Mouse (Mus musculus): Measurements from ENCODE around the gene Ip6k2. TPM values are rescaled to one million over a fixed set of nuclear protein-coding genes. Genes with fewer than 3 reads are reported as not detected.

Gene Ip6k2
- polyA plus RNA-seq (2016; fragmentation: Nextera tagmentation; extraction: Ambion mirVana) = 48.1 and 63.9 TPM in 2 replicates

DNA sequence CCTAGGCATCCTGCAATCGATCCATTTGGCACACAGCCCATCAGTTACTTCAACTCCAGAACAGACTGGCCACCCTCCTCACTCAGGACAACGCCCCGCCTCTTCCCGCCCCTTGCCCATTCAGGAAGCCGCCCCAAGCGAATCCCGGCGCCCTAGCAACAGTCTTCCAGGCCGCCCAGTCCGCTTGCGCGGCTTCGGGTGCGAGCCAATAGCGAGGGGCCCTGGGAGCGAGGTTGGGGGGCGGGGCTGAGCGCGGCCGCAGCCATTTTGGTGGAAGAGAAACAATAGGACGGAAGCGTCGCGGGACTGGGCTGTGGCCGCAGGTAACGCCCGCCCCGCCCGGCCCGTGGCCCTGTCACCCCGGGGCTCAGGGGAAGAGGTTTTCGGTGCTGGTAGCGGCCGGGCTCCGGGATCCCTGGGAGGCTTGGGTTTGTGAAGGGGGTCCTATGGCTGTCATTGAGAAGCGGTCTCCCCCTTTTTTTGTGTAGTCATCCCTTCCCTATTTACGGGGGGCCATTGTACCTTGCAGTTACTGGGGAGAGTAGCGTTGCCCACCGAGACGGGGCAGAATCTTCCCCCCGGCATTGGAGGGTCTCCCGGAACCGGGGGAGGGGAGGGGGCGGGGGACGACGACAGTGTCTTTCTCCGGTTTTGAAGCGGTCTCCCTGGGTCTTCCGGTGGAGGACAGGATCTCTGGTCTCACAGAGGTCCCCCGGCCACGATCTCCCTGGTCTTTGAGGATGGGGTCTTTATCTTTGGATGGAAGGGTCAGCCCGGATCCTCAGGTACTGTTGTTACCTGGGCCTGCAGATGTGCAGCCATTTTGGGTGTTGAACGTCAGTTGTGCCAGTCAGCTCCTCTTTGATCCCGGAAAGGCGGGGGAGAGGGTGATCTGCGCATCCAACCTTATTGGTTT is at the start of gene Ip6k2:
Gene Ip6k2, plus strand, starts transcription at position 249 of the 916 bp plus-strand sequence.
- no peaks in the 10 kb centered on the region for H3K27me3 ChIP-seq (ENCODE audit: insufficient read depth, poor library complexity, severe bottlenecking)
- peak; percentile 99 for DNase-seq (ENCODE audit: low spot score)
- peak within 1 kb of the TSS; percentile 99 for H3K27ac ChIP-seq
- H3K9me3 ChIP-seq = no peaks in the 10 kb centered on the region
- WGBS = under 1% methylated on average over 56 of the region's 56 CpGs
- H3K4me3 ChIP-seq = peak within 1 kb of the TSS; percentile 96
- 0 out of 2 replicates have a peak, but pooled peaks cover 16% of the 10 kb centered on the region for H3K36me3 ChIP-seq
- peaks cover 48% of the 10 kb centered on the region for H3K4me1 ChIP-seq

GRCm38 (mm10) chr9:108734626-108735025 is 49.0 kb upstream of the Ip6k2 start:
- no peaks in the 10 kb centered on the region for H3K9me3 ChIP-seq
- H3K27me3 ChIP-seq (ENCODE audit: insufficient read depth, poor library complexity, severe bottlenecking) = no peaks in the 10 kb centered on the region
- H3K4me1 ChIP-seq = no peaks in the 10 kb centered on the region
- no peak overlapping the region for H3K4me3 ChIP-seq
- peaks cover 16% of the 10 kb centered on the region; the same call in 1 of the 2 replicates for H3K36me3 ChIP-seq
- no peak for DNase-seq (ENCODE audit: low spot score)
- H3K27ac ChIP-seq = no peak overlapping the region

GRCm38 (mm10) chr9:108739239-108739638 is 44.4 kb upstream of the Ip6k2 start:
- Histone ChIP-seq H3K27ac (no peak overlapping the region), H3K4me3 (no peak overlapping the region), H3K4me1 (no peaks in the 10 kb centered on the region), H3K27me3 (ENCODE audit: insufficient read depth, poor library complexity, severe bottlenecking) (no peaks in the 10 kb centered on the region), H3K36me3 (peaks cover 34% of the 10 kb centered on the region), H3K9me3 (no peaks in the 10 kb centered on the region)
- no peak for DNase-seq (ENCODE audit: low spot score)
- 49% methylated on average over 3 of the region's 3 CpGs for WGBS

DNA sequence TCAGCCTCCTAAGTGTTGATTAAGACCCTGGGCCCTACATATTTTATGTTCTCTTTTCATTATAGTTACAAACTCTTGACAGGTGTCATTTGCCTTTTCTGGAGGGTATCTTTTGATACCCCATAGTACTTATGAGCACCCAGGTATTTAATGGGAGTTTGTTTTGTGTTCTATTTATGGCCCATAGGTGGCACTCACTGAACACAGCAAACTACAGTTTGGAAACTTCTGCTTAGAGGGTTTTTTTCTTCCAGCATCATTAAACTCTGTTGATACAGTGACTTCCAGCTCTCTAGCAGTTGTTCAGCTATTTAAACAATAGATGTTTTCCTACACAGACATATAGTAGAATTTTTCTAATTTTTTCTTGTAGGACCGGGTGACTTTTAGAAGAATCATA is 43.5 kb upstream of the Ip6k2 start:
- 72% methylated on average over 1 of the region's 1 CpGs for WGBS
- Histone ChIP-seq H3K36me3 (peaks cover 35% of the 10 kb centered on the region), H3K4me1 (no peaks in the 10 kb centered on the region), H3K27ac (no peak overlapping the region), H3K27me3 (ENCODE audit: insufficient read depth, poor library complexity, severe bottlenecking) (no peaks in the 10 kb centered on the region), H3K9me3 (no peaks in the 10 kb centered on the region), H3K4me3 (no peak overlapping the region)
- no peak for DNase-seq (ENCODE audit: low spot score)

DNA sequence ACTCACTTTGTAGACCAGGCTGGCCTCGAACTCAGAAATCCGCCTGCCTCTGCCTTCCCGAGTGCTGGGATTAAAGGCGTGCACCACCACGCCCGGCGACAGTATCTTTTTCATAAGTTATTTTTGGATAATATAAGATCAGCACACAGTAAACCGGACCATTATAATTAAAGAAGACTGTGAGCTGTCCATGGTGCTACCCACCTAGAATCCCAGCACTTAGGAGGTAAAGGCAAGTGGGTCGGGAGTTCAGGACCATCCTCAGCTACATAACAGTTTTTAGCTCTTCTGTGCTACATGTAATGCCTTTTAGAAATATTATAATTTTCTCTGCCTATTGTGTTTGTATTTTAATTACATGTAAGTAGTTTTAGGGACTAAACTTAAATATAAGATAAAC is 41.5 kb upstream of the Ip6k2 start:
- 86% methylated on average over 9 of the region's 9 CpGs for WGBS
- Histone ChIP-seq H3K36me3 (peaks cover 51% of the 10 kb centered on the region), H3K27me3 (ENCODE audit: insufficient read depth, poor library complexity, severe bottlenecking) (no peaks in the 10 kb centered on the region), H3K4me3 (no peak overlapping the region), H3K4me1 (peaks cover 8% of the 10 kb centered on the region), H3K27ac (no peak overlapping the region), H3K9me3 (no peaks in the 10 kb centered on the region)
- no peak for DNase-seq (ENCODE audit: low spot score)

- 73% methylated on average over 14 of the region's 14 CpGs for WGBS
- peaks cover 46% of the 10 kb centered on the region for H3K36me3 ChIP-seq
- H3K4me1 ChIP-seq = peaks cover 36% of the 10 kb centered on the region
- no peak overlapping the region for H3K4me3 ChIP-seq
- no peak for DNase-seq (ENCODE audit: low spot score)
- no peaks in the 10 kb centered on the region for H3K9me3 ChIP-seq
- H3K27ac ChIP-seq = peak overlapping the region; percentile 36; the same call in 1 of the 2 replicates
- H3K27me3 ChIP-seq (ENCODE audit: insufficient read depth, poor library complexity, severe bottlenecking) = no peaks in the 10 kb centered on the region
Measured at GRCm38 (mm10) chr9:108746876-108747499, 36.6 kb upstream of the Ip6k2 start.

GRCm38 (mm10) chr9:108747694-108748093 is 35.9 kb upstream of the Ip6k2 start:
- Histone ChIP-seq H3K4me3 (no peak overlapping the region), H3K27me3 (ENCODE audit: insufficient read depth, poor library complexity, severe bottlenecking) (no peaks in the 10 kb centered on the region), H3K4me1 (peaks cover 36% of the 10 kb centered on the region), H3K27ac (0 out of 2 replicates have a peak overlapping the region, but pooled peaks have one; percentile 36), H3K9me3 (no peaks in the 10 kb centered on the region), H3K36me3 (peaks cover 41% of the 10 kb centered on the region)
- no peak for DNase-seq (ENCODE audit: low spot score)
- 29% methylated on average over 3 of the region's 3 CpGs for WGBS

- Histone ChIP-seq H3K27ac (peak overlapping the region; percentile 65), H3K36me3 (peaks cover 33% of the 10 kb centered on the region), H3K4me3 (no peak overlapping the region), H3K9me3 (no peaks in the 10 kb centered on the region), H3K27me3 (ENCODE audit: insufficient read depth, poor library complexity, severe bottlenecking) (no peaks in the 10 kb centered on the region), H3K4me1 (peaks cover 36% of the 10 kb centered on the region)
- DNase-seq (ENCODE audit: low spot score) = no peak
- WGBS = 48% methylated on average over 11 of the region's 11 CpGs
Measured at GRCm38 (mm10) chr9:108748600-108749183, 34.9 kb upstream of the Ip6k2 start.

GRCm38 (mm10) chr9:108750616-108751015 is 33.0 kb upstream of the Ip6k2 start:
- peaks cover 17% of the 10 kb centered on the region for H3K36me3 ChIP-seq
- peaks cover 36% of the 10 kb centered on the region for H3K4me1 ChIP-seq
- no peaks in the 10 kb centered on the region for H3K27me3 ChIP-seq (ENCODE audit: insufficient read depth, poor library complexity, severe bottlenecking)
- H3K4me3 ChIP-seq = no peak overlapping the region
- no peak for DNase-seq (ENCODE audit: low spot score)
- WGBS = 73% methylated on average over 11 of the region's 11 CpGs
- no peak overlapping the region for H3K27ac ChIP-seq
- no peaks in the 10 kb centered on the region for H3K9me3 ChIP-seq

GRCm38 (mm10) chr9:108752142-108752920 is 31.3 kb upstream of the Ip6k2 start:
- H3K4me1 ChIP-seq = peaks cover 25% of the 10 kb centered on the region
- no peak overlapping the region for H3K4me3 ChIP-seq
- H3K27me3 ChIP-seq (ENCODE audit: insufficient read depth, poor library complexity, severe bottlenecking) = no peaks in the 10 kb centered on the region
- DNase-seq (ENCODE audit: low spot score) = no peak
- WGBS = 85% methylated on average over 11 of the region's 11 CpGs
- no peak overlapping the region for H3K27ac ChIP-seq
- no peaks in the 10 kb centered on the region for H3K9me3 ChIP-seq
- peaks cover 1% of the 10 kb centered on the region; the same call in 1 of the 2 replicates for H3K36me3 ChIP-seq

DNA sequence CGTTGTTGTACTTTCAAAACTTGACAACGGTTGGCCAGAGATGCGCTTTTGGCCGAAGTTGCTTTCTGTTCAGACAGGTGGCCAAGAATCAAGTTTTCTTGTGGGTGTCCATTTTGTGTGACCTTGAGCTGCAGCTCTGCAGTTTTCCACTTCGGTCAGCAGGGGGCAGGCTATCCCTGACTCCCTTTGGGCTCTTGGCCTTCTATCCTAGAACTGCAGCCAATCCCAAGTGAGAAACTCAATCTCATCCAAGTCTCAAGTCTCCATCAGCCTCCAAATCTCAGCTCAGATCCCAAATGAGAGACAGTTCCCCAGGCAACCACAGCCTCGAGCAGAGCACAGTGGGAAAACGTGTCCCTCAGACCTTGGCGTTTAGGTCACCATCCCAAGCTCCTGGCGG is 30.3 kb upstream of the Ip6k2 start:
- no peaks in the 10 kb centered on the region for H3K27me3 ChIP-seq (ENCODE audit: insufficient read depth, poor library complexity, severe bottlenecking)
- H3K4me1 ChIP-seq = peaks cover 15% of the 10 kb centered on the region
- H3K9me3 ChIP-seq = no peaks in the 10 kb centered on the region
- no peak overlapping the region for H3K4me3 ChIP-seq
- H3K36me3 ChIP-seq = no peaks in the 10 kb centered on the region
- DNase-seq (ENCODE audit: low spot score) = no peak
- no peak overlapping the region for H3K27ac ChIP-seq
- 70% methylated on average over 9 of the region's 9 CpGs for WGBS

DNA sequence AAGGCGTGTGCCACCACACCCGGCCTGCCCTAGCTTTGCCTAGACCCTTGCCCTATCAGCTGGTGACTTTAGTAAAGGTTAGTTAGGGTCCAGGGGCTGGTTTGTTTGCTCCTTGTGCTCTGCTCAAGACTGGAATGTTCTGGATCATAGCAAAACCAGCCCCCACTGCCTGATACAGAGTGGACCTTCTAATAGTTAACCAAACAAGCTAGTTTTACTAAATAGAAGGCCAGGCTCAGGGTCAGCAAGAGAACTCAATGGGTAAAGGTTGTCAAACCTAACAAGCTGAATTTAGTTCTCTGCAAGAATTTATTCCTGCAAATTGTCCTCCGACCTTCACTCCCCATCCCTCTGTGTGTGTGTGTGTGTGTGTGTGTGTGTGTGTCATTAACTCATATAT is 29.6 kb upstream of the Ip6k2 start:
- Histone ChIP-seq H3K36me3 (no peaks in the 10 kb centered on the region), H3K9me3 (no peaks in the 10 kb centered on the region), H3K27me3 (ENCODE audit: insufficient read depth, poor library complexity, severe bottlenecking) (no peaks in the 10 kb centered on the region), H3K4me3 (no peak overlapping the region), H3K27ac (no peak overlapping the region), H3K4me1 (peaks cover 9% of the 10 kb centered on the region)
- WGBS = 87% methylated on average over 3 of the region's 3 CpGs
- no peak for DNase-seq (ENCODE audit: low spot score)

Data from heart, embryonic 10.5 days (tissue).